In the genomic region with DNA sequence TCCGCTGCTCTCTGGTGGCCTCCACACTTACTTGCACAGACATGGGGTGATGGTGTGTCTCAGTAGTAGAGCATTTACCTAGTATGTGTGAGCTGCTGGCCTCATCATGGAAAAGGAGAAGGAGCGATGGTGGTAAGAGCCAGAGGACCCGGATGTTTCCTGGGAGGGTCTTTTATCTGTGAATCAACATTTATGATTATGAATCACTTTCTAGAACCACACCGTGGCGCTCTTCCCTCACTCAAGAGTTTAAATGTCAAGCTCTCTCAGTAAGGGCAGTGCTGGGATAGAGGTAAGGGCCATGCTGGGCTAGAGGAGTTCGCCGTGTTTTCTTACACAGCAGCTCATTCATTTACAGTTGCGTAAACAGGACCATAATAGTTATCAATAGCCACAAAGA, we compare ENCODE assay signal across 10 mouse cellular contexts. TPM values are rescaled to one million over a fixed set of nuclear protein-coding genes. Genes with fewer than 3 reads are reported as not detected.
DNase-seq lines count a peak whose midpoint lies in the region; ATAC-seq and TF ChIP-seq lines count a peak whose summit lies in the region.
"Had no signal": no experiment of that assay in that cellular context is flagged by ENCODE, and none has a peak within 500 bp of the region (broad histone marks: within the 10 kb centered on the region; RNA-seq: fewer than 3 reads in every experiment).

No protein-coding gene starts in this region.

- no peak overlapping the region for H3K4me3 ChIP-seq in intestine, postnatal 0 days (ENCODE audit: low read depth, low read length)
- H3K4me3 ChIP-seq in intestine, embryonic 16.5 days (ENCODE audit: low read length) = no peak overlapping the region
- no peak overlapping the region for H3K4me3 ChIP-seq in embryonic facial prominence, embryonic 14.5 days (ENCODE audit: low read depth, low read length)
- H3K4me3 ChIP-seq in neural tube, embryonic 11.5 days (ENCODE audit: low read depth, low read length) = no peak overlapping the region
- H3K4me3 ChIP-seq: hindbrain, embryonic 15.5 days; midbrain, embryonic 12.5 days had no signal

- H3K4me1 ChIP-seq in intestine, postnatal 0 days (replicated peaks; ENCODE audit: control insufficient read depth, insufficient read depth, low read length) = no peaks in the 10 kb centered on the region
- no peaks in the 10 kb centered on the region for H3K4me1 ChIP-seq in intestine, embryonic 16.5 days (ENCODE audit: control insufficient read depth, insufficient read depth, low read length)
- no peaks in the 10 kb centered on the region for H3K4me1 ChIP-seq in embryonic facial prominence, embryonic 14.5 days (ENCODE audit: control insufficient read depth, insufficient read depth, low read length)
- H3K4me1 ChIP-seq in neural tube, embryonic 11.5 days (ENCODE audit: control insufficient read depth, insufficient read depth, low read length) = no peaks in the 10 kb centered on the region
- H3K4me1 ChIP-seq: hindbrain, embryonic 15.5 days; midbrain, embryonic 12.5 days had no signal

- ATAC-seq in intestine, postnatal 0 days = no peak
- no peak for ATAC-seq in intestine, embryonic 16.5 days
- no peak for ATAC-seq in embryonic facial prominence, embryonic 14.5 days (ENCODE audit: low read depth)
- ATAC-seq in neural tube, embryonic 11.5 days (ENCODE audit: insufficient read depth, low FRiP score, low TSS enrichment) = no peak

- no peaks in the 10 kb centered on the region for H3K36me3 ChIP-seq in intestine, postnatal 0 days (ENCODE audit: control insufficient read depth, insufficient read depth)
- H3K36me3 ChIP-seq in intestine, embryonic 16.5 days (ENCODE audit: control insufficient read depth, insufficient read depth, low read length) = no peaks in the 10 kb centered on the region
- no peaks in the 10 kb centered on the region for H3K36me3 ChIP-seq in embryonic facial prominence, embryonic 14.5 days (ENCODE audit: control insufficient read depth, insufficient read depth, low read length)
- no peaks in the 10 kb centered on the region for H3K36me3 ChIP-seq in neural tube, embryonic 11.5 days (ENCODE audit: control insufficient read depth, insufficient read depth, low read length)
- H3K36me3 ChIP-seq: hindbrain, embryonic 15.5 days; midbrain, embryonic 12.5 days had no signal

- H3K9ac ChIP-seq in intestine, postnatal 0 days (ENCODE audit: low read depth, low read length) = no peak overlapping the region
- no peak overlapping the region for H3K9ac ChIP-seq in intestine, embryonic 16.5 days (ENCODE audit: low read depth, low read length)
- no peak overlapping the region for H3K9ac ChIP-seq in embryonic facial prominence, embryonic 14.5 days (ENCODE audit: low read depth, low read length)
- H3K9ac ChIP-seq in neural tube, embryonic 11.5 days (ENCODE audit: low read length) = no peak overlapping the region
- H3K9ac ChIP-seq: hindbrain, embryonic 15.5 days; midbrain, embryonic 12.5 days had no signal

- H3K9me3 ChIP-seq in intestine, postnatal 0 days (ENCODE audit: control insufficient read depth) = no peaks in the 10 kb centered on the region
- no peaks in the 10 kb centered on the region for H3K9me3 ChIP-seq in intestine, embryonic 16.5 days (ENCODE audit: control insufficient read depth, low read length)
- H3K9me3 ChIP-seq in embryonic facial prominence, embryonic 14.5 days (ENCODE audit: control insufficient read depth, low read length) = no peaks in the 10 kb centered on the region
- no peaks in the 10 kb centered on the region for H3K9me3 ChIP-seq in neural tube, embryonic 11.5 days (ENCODE audit: control insufficient read depth, low read length)
- H3K9me3 ChIP-seq: hindbrain, embryonic 15.5 days; midbrain, embryonic 12.5 days had no signal

- peak; percentile 69 for TF ChIP-seq CTCF in intestine, postnatal 0 days (IDR thresholded peaks at IDR 0.05; ENCODE audit: low read depth)

- 42% methylated on average over 8 of the region's 8 CpGs for WGBS in intestine, postnatal 0 days
- WGBS in intestine, embryonic 16.5 days = 45% methylated on average over 8 of the region's 8 CpGs
- WGBS in embryonic facial prominence, embryonic 14.5 days = 58% methylated on average over 8 of the region's 8 CpGs
- 68% methylated on average over 8 of the region's 8 CpGs for WGBS in neural tube, embryonic 11.5 days

- no peak overlapping the region for H3K27ac ChIP-seq in intestine, postnatal 0 days (ENCODE audit: low read depth, low read length)
- H3K27ac ChIP-seq in intestine, embryonic 16.5 days (ENCODE audit: low read length) = no peak overlapping the region
- H3K27ac ChIP-seq in embryonic facial prominence, embryonic 14.5 days (replicated peaks; ENCODE audit: low read depth, low read length) = no peak overlapping the region
- no peak overlapping the region for H3K27ac ChIP-seq in neural tube, embryonic 11.5 days (ENCODE audit: low read depth, low read length)
- H3K27ac ChIP-seq: hindbrain, embryonic 15.5 days; midbrain, embryonic 12.5 days had no signal

- no peaks in the 10 kb centered on the region for H3K27me3 ChIP-seq in intestine, postnatal 0 days (replicated peaks; ENCODE audit: control insufficient read depth, insufficient read depth, low read length)
- H3K27me3 ChIP-seq in intestine, embryonic 16.5 days (replicated peaks; ENCODE audit: control insufficient read depth, insufficient read depth, low read length) = no peaks in the 10 kb centered on the region
- H3K27me3 ChIP-seq in embryonic facial prominence, embryonic 14.5 days (replicated peaks; ENCODE audit: control insufficient read depth, insufficient read depth, low read length) = no peaks in the 10 kb centered on the region
- H3K27me3 ChIP-seq in neural tube, embryonic 11.5 days (ENCODE audit: control insufficient read depth, insufficient read depth, low read length) = no peaks in the 10 kb centered on the region
- H3K27me3 ChIP-seq: hindbrain, embryonic 15.5 days; midbrain, embryonic 12.5 days had no signal

- H3K4me2 ChIP-seq in intestine, postnatal 0 days (replicated peaks; ENCODE audit: low read depth) = no peak overlapping the region
- no peak overlapping the region for H3K4me2 ChIP-seq in intestine, embryonic 16.5 days (ENCODE audit: low read depth, low read length)
- no peak overlapping the region for H3K4me2 ChIP-seq in embryonic facial prominence, embryonic 14.5 days (ENCODE audit: low read depth, low read length)
- no peak overlapping the region for H3K4me2 ChIP-seq in neural tube, embryonic 11.5 days (ENCODE audit: low read depth)
- H3K4me2 ChIP-seq: hindbrain, embryonic 15.5 days; midbrain, embryonic 12.5 days had no signal

- DNase-seq in adrenal gland, postnatal 10 days = peak; percentile 36
- DNase-seq in adrenal gland, postnatal 4 days (ENCODE audit: low spot score in 2 of 2) = no peak
- peak; percentile 74 for DNase-seq in 3T3-L1 (ENCODE audit: low read depth, low spot score)
- DNase-seq in embryonic facial prominence, embryonic 14.5 days (ENCODE audit: low spot score) = peak; percentile 70
- DNase-seq in neural tube, embryonic 11.5 days (ENCODE audit: low spot score) = peak; percentile 54
- DNase-seq in natural killer cell, adult 2 months (ENCODE audit: low spot score in 2 of 2) = no peak

RNA-seq across cellular contexts. Expression of gene Kctd3, which starts 19.2 kb away (rescaled TPM):
- 10 to 100 TPM; 47.7 to 53.3 TPM for total RNA-seq in adrenal gland, postnatal 10 days (2021)
- 10 to 100 TPM; 43.7 to 48.6 TPM for total RNA-seq in adrenal gland, postnatal 4 days (2021)
- 9.3 and 9.9 TPM in 2 replicates for polyA plus RNA-seq in intestine, postnatal 0 days (2015; fragmentation: Nextera tagmentation; extraction: Ambion mirVana)
- 17.9 and 18.3 TPM in 2 replicates for polyA plus RNA-seq in intestine, embryonic 16.5 days (2015; fragmentation: Nextera tagmentation; extraction: Ambion mirVana)
- polyA plus RNA-seq in embryonic facial prominence, embryonic 14.5 days (2014; fragmentation: Nextera tagmentation; extraction: Ambion mirVana) = 28.5 and 34.1 TPM in 2 replicates
- 40.6 and 41.1 TPM in 2 replicates for polyA plus RNA-seq in neural tube, embryonic 11.5 days (2014; fragmentation: Nextera tagmentation; extraction: Ambion mirVana)

Comparison
In these comparisons a context has a peak if more than half of its experiments do, and no peak if none do; other contexts are left out.
1. DNase-seq: peak in adrenal gland, postnatal 10 days (single experiment), 3T3-L1 (single experiment), embryonic facial prominence, embryonic 14.5 days (single experiment) and neural tube, embryonic 11.5 days (single experiment); none in adrenal gland, postnatal 4 days (0 of 2) and natural killer cell, adult 2 months (0 of 2).